Mouse (Mus musculus) midbrain, embryonic 15.5 days (tissue): Measurements from ENCODE around the gene Cyp1a2. TPM values are rescaled to one million over a fixed set of nuclear protein-coding genes. Genes with fewer than 3 reads are reported as not detected.

Experiments
- ATAC-seq: fragments of 200-750 bp; cut with Nextera tagmentation; replicated peaks from 2 replicates; pipeline ENCODE4 v1.8.0; 2017; ENCODE audit warnings: moderate TSS enrichment
- H3K27ac ChIP-seq: fragments of 300-500 bp; sonication (generic); 2 replicates; pipeline ENCODE4 v1.5.1; 2015; ENCODE audit warnings: mild to moderate bottlenecking, inconsistent platforms
- H3K27me3 ChIP-seq: fragments of 300-500 bp; sonication (generic); replicated peaks from 2 replicates; pipeline ENCODE4 v1.6.1; 2015; ENCODE audit warnings: inconsistent platforms
- H3K36me3 ChIP-seq: fragments of 300-500 bp; sonication (generic); replicated peaks from 2 replicates; pipeline ENCODE4 v1.6.1; 2015; ENCODE audit warnings: inconsistent platforms
- H3K4me1 ChIP-seq: fragments of 300-500 bp; sonication (generic); 2 replicates; pipeline ENCODE4 v1.6.1; 2015; ENCODE audit warnings: inconsistent platforms
- H3K4me2 ChIP-seq: fragments of 300-500 bp; sonication (generic); 2 replicates; pipeline ENCODE4 v1.6.1; 2015; ENCODE audit warnings: inconsistent platforms, mild to moderate bottlenecking, moderate library complexity
- H3K4me3 ChIP-seq: fragments of 300-500 bp; sonication (generic); 2 replicates; pipeline ENCODE4 v1.5.1; 2015; ENCODE audit warnings: mild to moderate bottlenecking, inconsistent platforms
- H3K9ac ChIP-seq: fragments of 300-500 bp; sonication (generic); 2 replicates; pipeline ENCODE4 v1.6.1; 2015; ENCODE audit warnings: mild to moderate bottlenecking, inconsistent platforms
- H3K9me3 ChIP-seq: fragments of 300-500 bp; sonication (generic); 2 replicates; pipeline ENCODE4 v1.6.1; 2016; ENCODE audit warnings: inconsistent platforms
- WGBS: fragments of 180-500 bp; shearing (Covaris S2); methylation state at CpG from one replicate; pipeline ENCODE4 v1.1.7; 2015; ENCODE audit warnings: mixed read lengths; 5-methylcytosine and 5-hydroxymethylcytosine counted together
- polyA plus RNA-seq: library from polyadenylated mRNA; unstranded; fragments of >200 nt; fragmentation: Nextera tagmentation; extraction: Ambion mirVana; gene quantifications from 2 replicates; pipeline ENCODE4 v1.2.1, GENCODE M21; 2015

Cyp1a2 gene
- polyA plus RNA-seq, 1 experiment from 2014 or later = not detected

DNA sequence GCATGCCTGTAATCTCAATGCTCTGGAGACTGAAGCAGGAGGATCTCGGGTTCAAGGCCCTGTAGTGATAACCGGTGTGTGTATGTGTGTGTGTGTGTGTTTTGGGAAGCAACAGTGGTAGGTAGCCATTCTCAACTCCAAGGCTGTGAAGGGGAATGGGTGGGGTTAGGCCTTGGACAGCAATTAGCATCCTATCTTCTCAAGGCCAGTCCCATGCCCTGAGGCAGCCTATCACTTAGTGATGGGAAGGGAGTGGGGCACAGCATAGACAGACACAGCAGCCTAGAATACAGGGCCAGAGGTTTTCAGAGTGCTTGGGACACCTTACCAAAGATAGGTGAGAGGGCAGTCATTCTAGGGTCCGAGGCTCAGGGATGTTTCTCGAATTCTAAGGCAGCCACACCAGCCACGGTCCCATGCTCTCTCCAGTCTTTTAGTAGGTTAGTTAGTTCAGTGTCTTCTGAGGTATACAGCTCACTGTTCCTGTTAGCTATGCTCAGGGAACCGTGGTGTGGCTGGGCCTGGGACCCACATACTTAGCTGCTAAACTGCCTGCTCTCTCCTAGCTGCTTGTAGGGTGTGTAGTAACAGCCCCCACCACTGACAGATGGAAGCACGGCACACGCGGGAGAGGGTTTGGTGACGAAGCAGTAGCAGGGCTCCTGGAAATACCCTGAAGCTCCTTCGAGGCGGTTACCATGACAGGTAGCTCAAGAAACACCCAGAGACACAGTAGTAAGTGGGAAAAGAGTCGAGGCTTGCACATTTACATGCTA lies 41.5 kb downstream of the Cyp1a2 start:
- H3K27me3 ChIP-seq = no peaks in the 10 kb centered on the region
- peaks cover 73% of the 10 kb centered on the region for H3K4me1 ChIP-seq
- H3K36me3 ChIP-seq = no peaks in the 10 kb centered on the region
- H3K9me3 ChIP-seq = no peaks in the 10 kb centered on the region
- no peak overlapping the region for H3K4me3 ChIP-seq
- H3K9ac ChIP-seq = no peak overlapping the region
- peak overlapping the region; percentile 94; the same call in 1 of the 2 replicates for H3K4me2 ChIP-seq
- WGBS = 87% methylated on average over 13 of the region's 13 CpGs
- no peak overlapping the region for H3K27ac ChIP-seq
- ATAC-seq = no peak

DNA sequence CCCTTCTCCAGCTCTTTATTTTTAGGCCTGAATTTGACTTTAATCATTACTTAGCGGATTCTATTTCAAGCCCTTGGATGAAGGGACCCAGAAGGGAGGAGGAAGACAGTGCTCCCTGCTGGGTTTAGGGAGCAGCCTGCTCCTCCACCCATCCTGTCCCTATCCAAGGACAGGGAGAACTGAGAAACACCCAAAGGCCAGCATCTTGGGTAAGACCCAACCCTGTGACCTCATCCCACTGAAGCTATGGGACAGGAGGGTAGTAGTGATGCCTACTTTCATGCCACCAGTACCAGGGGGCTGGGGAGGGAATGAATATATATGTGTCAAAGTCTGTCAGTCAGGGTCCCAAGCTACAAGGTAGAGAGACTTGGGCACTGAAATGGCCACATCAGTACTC lies 42.5 kb downstream of the Cyp1a2 start:
- no peak overlapping the region for H3K4me3 ChIP-seq
- WGBS = 78% methylated on average over 1 of the region's 1 CpGs
- no peaks in the 10 kb centered on the region for H3K9me3 ChIP-seq
- H3K4me1 ChIP-seq = peaks cover 73% of the 10 kb centered on the region
- H3K9ac ChIP-seq = no peak overlapping the region
- no peaks in the 10 kb centered on the region for H3K36me3 ChIP-seq
- no peak overlapping the region for H3K4me2 ChIP-seq
- ATAC-seq = no peak
- H3K27me3 ChIP-seq = no peaks in the 10 kb centered on the region
- no peak overlapping the region for H3K27ac ChIP-seq

DNA sequence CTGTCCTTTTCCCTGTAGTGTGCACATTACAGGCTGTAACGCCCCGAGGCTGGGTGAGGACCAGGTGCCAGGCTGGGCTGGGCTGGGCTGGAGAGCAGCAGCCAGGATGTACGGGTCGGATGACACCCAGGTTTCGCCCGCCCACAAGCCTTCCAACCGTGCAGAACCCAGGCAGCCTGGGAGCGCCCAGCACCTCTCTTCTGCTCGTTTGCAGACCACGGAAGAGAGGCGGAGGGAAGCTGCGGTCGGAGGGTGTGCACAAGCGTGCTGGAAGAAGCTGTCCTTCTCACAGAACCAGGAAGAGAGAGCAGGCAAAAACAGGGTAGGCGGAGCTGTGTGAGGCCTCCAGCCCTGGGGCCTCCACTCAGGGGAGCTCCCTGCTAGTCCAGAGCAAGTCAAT lies 43.1 kb downstream of the Cyp1a2 start:
- 0 out of 2 replicates have a peak overlapping the region, but pooled peaks have one; percentile 6 for H3K27ac ChIP-seq
- no peaks in the 10 kb centered on the region for H3K27me3 ChIP-seq
- peaks cover 73% of the 10 kb centered on the region for H3K4me1 ChIP-seq
- no peaks in the 10 kb centered on the region for H3K9me3 ChIP-seq
- H3K36me3 ChIP-seq = no peaks in the 10 kb centered on the region
- WGBS = 36% methylated on average over 15 of the region's 15 CpGs
- H3K4me3 ChIP-seq = no peak overlapping the region
- H3K4me2 ChIP-seq = peak overlapping the region; percentile 26
- no peak overlapping the region for H3K9ac ChIP-seq
- no peak for ATAC-seq

DNA sequence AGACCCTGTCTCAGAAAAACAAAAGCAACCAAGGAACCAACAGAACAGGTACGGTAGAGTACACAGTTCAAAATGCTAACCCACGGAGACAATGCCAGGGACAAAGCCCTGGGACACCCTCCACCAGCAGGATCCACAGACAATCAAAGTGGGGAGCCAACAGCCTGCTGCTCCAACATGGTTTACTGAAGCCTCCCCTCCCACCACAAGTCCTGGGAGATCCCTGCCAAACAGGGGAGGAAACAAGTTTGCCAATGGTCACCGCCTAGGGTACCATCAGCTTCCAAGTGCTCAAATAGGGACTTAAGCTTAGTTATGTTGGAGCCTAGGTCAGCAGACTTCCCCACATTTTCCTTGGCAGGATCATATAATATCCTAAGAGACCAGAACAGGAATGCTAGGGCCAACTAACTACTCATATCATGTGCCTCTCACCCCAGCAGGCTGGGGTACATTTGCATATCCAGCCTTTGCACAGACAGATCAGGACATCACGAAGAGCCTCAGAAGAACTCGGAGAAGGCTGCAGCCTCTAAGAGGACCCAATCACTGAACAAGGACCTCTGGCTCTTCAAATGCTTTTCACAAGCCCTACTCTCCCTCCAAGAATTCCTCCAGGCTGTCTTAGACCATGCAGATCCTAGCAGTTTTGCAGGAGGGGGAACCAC lies 43.7 kb downstream of the Cyp1a2 start:
- H3K27me3 ChIP-seq = no peaks in the 10 kb centered on the region
- no peaks in the 10 kb centered on the region for H3K36me3 ChIP-seq
- no peak for ATAC-seq
- peak overlapping the region; percentile 26 for H3K4me2 ChIP-seq
- no peaks in the 10 kb centered on the region for H3K9me3 ChIP-seq
- peaks cover 73% of the 10 kb centered on the region for H3K4me1 ChIP-seq
- H3K27ac ChIP-seq = 0 out of 2 replicates have a peak overlapping the region, but pooled peaks have one; percentile 6
- 60% methylated on average over 5 of the region's 5 CpGs for whole genome bisulfite sequencing
- H3K4me3 ChIP-seq = no peak overlapping the region
- H3K9ac ChIP-seq = no peak overlapping the region

DNA sequence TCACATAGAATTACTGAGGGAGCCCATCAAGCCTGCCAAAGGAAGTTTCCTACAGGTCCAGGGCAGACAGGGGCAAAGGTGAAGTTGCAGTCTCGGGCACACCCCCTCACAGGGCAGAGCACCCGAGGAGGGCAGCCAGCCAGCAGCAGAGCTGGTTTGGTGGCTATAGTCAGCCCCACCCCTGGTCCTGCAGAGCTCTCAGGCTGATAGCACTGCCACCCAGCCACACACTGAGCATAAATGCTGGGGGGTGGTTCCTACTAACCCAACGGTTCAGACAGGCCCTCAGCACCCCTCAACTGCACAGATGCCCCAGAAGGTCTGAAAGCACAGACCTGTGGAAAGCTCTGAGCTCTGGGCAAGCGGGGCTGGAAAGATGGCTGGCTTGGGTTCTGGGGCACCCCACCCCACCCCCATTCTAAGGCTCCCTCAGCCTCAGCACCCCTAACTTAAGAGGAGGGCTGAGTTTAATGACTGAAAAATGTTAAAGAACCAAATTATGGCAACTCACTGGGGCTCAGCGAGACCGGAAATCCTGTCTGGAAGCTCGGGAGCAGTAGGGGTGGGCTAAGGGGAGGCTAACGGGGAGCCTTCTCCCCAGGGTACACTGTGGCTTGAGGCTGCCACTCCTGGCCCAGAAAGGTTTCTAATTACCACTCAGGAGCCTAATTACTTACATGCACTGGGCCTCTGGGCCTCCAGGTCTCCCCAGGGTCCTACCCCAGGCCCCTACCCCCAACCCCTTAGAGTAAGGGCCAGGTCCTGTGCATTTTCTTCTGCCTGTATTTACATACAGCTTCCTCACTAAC lies 44.6 kb downstream of the Cyp1a2 start:
- 0 out of 2 replicates have a peak overlapping the region, but pooled peaks have one; percentile 9 for H3K4me2 ChIP-seq
- peak overlapping the region; percentile 31; the same call in 1 of the 2 replicates for H3K27ac ChIP-seq
- H3K36me3 ChIP-seq = no peaks in the 10 kb centered on the region
- no peak for ATAC-seq
- no peak overlapping the region for H3K4me3 ChIP-seq
- peaks cover 74% of the 10 kb centered on the region for H3K4me1 ChIP-seq
- 46% methylated on average over 8 of the region's 8 CpGs for WGBS
- H3K9ac ChIP-seq = no peak overlapping the region; the same call in 1 of the 2 replicates
- H3K27me3 ChIP-seq = no peaks in the 10 kb centered on the region
- H3K9me3 ChIP-seq = no peaks in the 10 kb centered on the region

DNA sequence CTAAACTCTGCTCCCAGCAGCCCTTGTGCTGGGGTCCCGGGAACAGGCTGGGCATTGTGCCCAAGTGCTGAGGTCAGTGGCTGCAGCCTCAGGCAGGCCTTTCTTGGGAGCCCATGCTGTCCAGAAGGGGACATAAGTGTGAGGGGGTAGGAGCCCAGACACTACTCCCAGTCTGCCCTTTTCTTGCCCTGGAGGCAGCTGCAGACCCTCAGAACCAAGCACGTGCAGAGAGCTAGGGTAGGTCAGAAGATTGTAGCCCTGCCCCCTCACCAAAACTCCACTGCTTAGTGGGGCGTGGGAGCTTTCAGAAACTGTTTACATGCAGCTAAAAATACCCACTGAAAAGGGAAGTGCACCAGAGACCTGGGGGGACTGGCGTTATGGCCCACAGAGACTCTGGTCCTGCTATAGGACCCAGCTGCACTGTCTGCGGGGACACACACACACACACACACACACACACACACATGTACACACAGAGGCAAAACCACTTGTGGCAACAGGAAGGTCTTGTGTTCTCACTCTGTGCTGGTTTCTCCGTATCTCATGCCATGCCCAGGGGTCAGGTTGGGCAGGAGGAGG lies 45.7 kb downstream of the Cyp1a2 start:
- H3K27me3 ChIP-seq = no peaks in the 10 kb centered on the region
- H3K4me3 ChIP-seq = no peak overlapping the region
- no peak for ATAC-seq
- no peak overlapping the region for H3K9ac ChIP-seq
- H3K4me2 ChIP-seq = no peak overlapping the region
- H3K4me1 ChIP-seq = peaks cover 68% of the 10 kb centered on the region
- WGBS = 51% methylated on average over 6 of the region's 6 CpGs
- no peaks in the 10 kb centered on the region for H3K9me3 ChIP-seq
- H3K27ac ChIP-seq = peak overlapping the region; percentile 31; the same call in 1 of the 2 replicates
- H3K36me3 ChIP-seq = no peaks in the 10 kb centered on the region

DNA sequence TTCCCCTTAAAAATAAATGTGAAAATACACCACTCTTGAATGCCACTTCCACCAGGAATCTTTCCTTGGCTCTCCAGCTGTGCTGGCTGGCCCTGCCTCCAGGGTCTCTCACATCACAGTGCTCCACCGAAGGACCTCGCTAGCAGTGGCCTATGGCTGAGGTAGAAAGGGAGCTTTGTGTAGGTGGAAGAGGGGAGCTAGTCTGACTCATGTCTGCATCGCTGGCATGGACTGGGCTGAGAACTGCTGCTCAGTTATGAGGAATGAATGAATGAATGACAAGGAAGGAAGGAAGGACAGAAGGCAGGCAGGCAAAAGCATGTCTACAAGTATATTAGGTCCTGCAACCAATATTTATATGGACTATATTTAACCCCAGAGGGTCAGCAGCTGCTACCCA lies 46.2 kb downstream of the Cyp1a2 start:
- no peak for ATAC-seq
- no peaks in the 10 kb centered on the region for H3K36me3 ChIP-seq
- no peaks in the 10 kb centered on the region for H3K27me3 ChIP-seq
- 0 out of 2 replicates have a peak overlapping the region, but pooled peaks have one; percentile 5 for H3K27ac ChIP-seq
- H3K9ac ChIP-seq = no peak overlapping the region
- H3K9me3 ChIP-seq = no peaks in the 10 kb centered on the region
- WGBS = 67% methylated on average over 3 of the region's 3 CpGs
- no peak overlapping the region for H3K4me2 ChIP-seq
- H3K4me3 ChIP-seq = no peak overlapping the region
- peaks cover 63% of the 10 kb centered on the region for H3K4me1 ChIP-seq

DNA sequence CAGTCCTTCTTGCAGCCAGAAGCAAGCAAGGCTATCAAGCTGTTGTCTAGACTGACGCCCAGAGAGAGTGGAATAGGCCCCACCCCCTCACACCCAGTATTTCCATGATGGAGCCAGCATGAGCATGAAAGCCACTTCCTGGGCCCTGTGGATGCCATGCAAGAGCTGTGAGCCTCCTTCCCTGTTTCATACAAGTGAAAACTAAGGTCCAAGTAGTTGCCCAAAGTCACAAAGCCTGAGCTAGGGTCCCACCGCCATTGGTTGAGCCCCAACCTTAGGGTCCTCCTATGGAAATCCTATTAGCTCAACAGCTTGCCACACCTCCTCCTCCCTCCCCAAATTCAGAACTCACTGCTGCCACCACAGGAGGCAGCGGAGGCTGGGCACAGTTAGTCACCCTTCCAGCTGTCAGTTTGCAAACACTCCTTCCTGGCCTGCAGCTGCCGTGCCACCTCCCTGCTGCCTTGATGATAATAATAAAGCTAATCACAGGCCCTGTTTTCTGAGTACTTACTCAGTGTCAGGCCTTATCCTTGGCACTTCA lies 50.0 kb downstream of the Cyp1a2 start:
- Histone ChIP-seq H3K9ac (no peak overlapping the region), H3K4me3 (no peak overlapping the region), H3K36me3 (peaks cover 23% of the 10 kb centered on the region), H3K4me2 (no peak overlapping the region), H3K27ac (no peak overlapping the region), H3K27me3 (no peaks in the 10 kb centered on the region), H3K4me1 (peaks cover 26% of the 10 kb centered on the region), H3K9me3 (no peaks in the 10 kb centered on the region)
- 41% methylated on average over 4 of the region's 4 CpGs for WGBS
- ATAC-seq = no peak

DNA sequence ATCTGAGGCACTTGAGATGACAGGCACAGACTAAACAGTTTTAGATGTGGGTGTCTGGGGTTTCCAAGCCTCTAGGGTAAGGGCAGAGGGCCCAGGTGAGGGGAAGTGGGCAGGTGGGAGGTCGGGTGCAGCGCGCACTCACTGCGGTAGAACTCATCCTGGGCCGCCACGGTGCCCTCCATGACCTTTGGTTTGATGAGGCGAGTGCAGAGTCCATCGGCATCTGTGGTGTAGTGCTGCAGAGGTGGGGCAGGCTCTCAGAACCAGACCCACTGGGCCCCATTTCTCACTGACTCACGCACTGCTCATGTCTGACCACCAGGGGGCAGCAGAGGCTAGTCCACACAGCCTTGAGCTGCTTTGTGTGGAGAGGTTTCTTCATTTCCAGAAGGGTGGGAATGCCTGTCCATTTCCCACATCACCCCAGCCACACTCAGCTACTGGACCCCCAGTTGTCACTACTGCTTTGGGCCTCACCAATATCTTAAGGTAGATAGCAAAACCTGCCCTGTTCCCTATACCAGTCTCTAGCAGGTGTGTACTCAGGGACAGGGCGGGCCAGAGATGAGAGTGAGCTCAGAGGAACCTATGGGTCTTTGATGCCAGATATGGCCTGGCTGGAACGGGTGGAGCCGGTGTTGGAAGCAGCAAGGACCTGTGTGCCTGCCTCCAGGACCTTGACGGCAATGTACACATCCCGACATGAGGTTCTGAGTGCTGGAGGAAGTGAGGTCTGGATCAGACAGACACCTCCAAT lies 54.2 kb downstream of the Cyp1a2 start:
- peak; percentile 75 for ATAC-seq

DNA sequence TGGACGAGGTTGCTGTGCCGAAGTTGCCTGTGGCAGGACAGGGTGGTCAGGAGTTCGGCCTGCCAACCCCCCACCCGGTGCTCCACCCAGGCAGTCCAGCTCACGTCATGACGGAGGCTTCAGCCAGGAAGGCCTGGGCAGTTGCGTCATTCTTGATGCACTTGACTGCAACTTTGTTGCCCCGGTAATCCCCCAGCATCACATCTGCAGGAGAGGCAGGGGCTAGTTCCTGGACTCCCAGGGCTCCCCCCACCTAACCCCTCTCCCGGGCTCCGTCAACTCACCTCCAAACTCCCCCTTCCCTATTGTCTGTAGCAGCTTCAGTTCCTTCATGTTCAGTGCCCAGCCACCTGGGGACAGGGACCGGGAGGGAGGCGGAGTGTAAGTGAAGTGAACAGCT lies 54.8 kb downstream of the Cyp1a2 start:
- peak; percentile 15; the same call in 1 of the 2 replicates for ATAC-seq
- Histone ChIP-seq H3K4me1 (peaks cover 3% of the 10 kb centered on the region; the same call in 1 of the 2 replicates), H3K9ac (no peak overlapping the region), H3K9me3 (no peaks in the 10 kb centered on the region), H3K36me3 (peaks cover 47% of the 10 kb centered on the region), H3K27ac (no peak overlapping the region), H3K4me3 (no peak overlapping the region), H3K27me3 (no peaks in the 10 kb centered on the region), H3K4me2 (no peak overlapping the region)
- WGBS = 95% methylated on average over 12 of the region's 12 CpGs

More for the DNA sequence above, 54.2 kb downstream of the Cyp1a2 start:
- 73% methylated on average over 14 of the region's 14 CpGs for WGBS
- no peaks in the 10 kb centered on the region for H3K27me3 ChIP-seq
- no peak overlapping the region for H3K4me3 ChIP-seq
- H3K9me3 ChIP-seq = no peaks in the 10 kb centered on the region
- peaks cover 47% of the 10 kb centered on the region for H3K36me3 ChIP-seq
- H3K4me2 ChIP-seq = no peak overlapping the region
- peak overlapping the region; percentile 36 for H3K27ac ChIP-seq
- peaks cover 9% of the 10 kb centered on the region; the same call in 1 of the 2 replicates for H3K4me1 ChIP-seq
- H3K9ac ChIP-seq = no peak overlapping the region

DNA sequence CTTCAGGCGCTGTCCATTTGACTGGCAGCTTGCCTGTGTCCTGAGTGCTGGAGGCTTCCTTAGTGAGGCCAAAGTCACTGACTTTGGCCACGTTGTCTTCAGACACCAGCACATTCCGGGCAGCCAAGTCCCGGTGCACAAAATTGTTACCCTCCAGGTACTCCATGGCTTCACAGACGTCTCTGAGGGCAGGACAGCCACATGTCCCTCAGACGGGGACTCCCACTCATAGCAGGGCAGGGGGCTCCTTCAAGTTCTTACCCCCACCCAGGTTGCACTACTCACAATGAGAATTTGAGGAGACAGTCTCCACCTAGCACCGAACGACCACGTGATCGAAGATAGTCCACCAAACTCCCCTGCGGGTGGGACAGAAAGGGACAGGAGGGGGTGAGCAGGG lies 55.6 kb downstream of the Cyp1a2 start:
- WGBS = 90% methylated on average over 11 of the region's 11 CpGs
- no peak for ATAC-seq
- Histone ChIP-seq H3K36me3 (peaks cover 47% of the 10 kb centered on the region), H3K4me2 (no peak overlapping the region), H3K4me3 (no peak overlapping the region), H3K27me3 (no peaks in the 10 kb centered on the region), H3K9me3 (no peaks in the 10 kb centered on the region), H3K4me1 (no peaks in the 10 kb centered on the region), H3K9ac (no peak overlapping the region), H3K27ac (no peak overlapping the region)
